Mouse (Mus musculus) thymus, adult 2 months (tissue): ENCODE results near the gene Pycr1. TPM values are rescaled to one million over a fixed set of nuclear protein-coding genes. Genes with fewer than 3 reads are reported as not detected.

Source experiments
- DNase-seq: peaks from one replicate; pipeline ENCODE4 v3.0.0; 2021
- H3K27ac ChIP-seq: fragments of 200-500 bp; 2 replicates; pipeline ENCODE4 v1.5.1; 2012; ENCODE audit warnings: low read length, control low read depth; ENCODE audit not compliant: control insufficient read depth, insufficient read depth
- H3K27me3 ChIP-seq: fragments of 200-500 bp; 2 replicates; pipeline ENCODE4 v1.6.1; 2012; ENCODE audit warnings: mild to moderate bottlenecking, low read length, moderate library complexity, mixed read lengths; ENCODE audit not compliant: control insufficient read depth, insufficient read depth
- H3K36me3 ChIP-seq: fragments of 200-500 bp; 2 replicates; pipeline ENCODE4 v1.6.1; 2012; ENCODE audit warnings: mild to moderate bottlenecking, low read length, moderate library complexity; ENCODE audit not compliant: control insufficient read depth, insufficient read depth
- H3K4me1 ChIP-seq: fragments of 200-500 bp; replicated peaks from 2 replicates; pipeline ENCODE4 v1.6.1; 2012; ENCODE audit warnings: low read length; ENCODE audit not compliant: control insufficient read depth, insufficient read depth
- H3K4me3 ChIP-seq: fragments of 200-500 bp; 2 replicates; pipeline ENCODE4 v1.5.1; 2012; ENCODE audit warnings: mild to moderate bottlenecking, low read length, control low read depth, moderate library complexity; ENCODE audit not compliant: control insufficient read depth, insufficient read depth
- CTCF ChIP-seq: fragments of 200-500 bp; IDR thresholded peaks from 2 replicates; pipeline ENCODE4 v1.5.1; 2012; ENCODE audit warnings: mild to moderate bottlenecking, control low read depth, low read length, moderate library complexity, borderline replicate concordance; ENCODE audit not compliant: control insufficient read depth, poor library complexity, insufficient read depth; ENCODE audit errors: extremely low read depth
- POLR2A ChIP-seq: fragments of 200-500 bp; IDR thresholded peaks from 2 replicates; pipeline ENCODE4 v1.6.1; 2012; ENCODE audit warnings: mild to moderate bottlenecking, low read length, control low read depth, moderate library complexity; ENCODE audit not compliant: control insufficient read depth, poor library complexity, insufficient read depth; ENCODE audit errors: extremely low read depth
- WGBS: fragments of 180-500 bp; shearing (Covaris S2); methylation state at CpG from one replicate; pipeline ENCODE4 v1.1.7; 2018; 5-methylcytosine and 5-hydroxymethylcytosine counted together
- polyA plus RNA-seq: library from polyadenylated mRNA; depleted of rRNA; stranded (reverse); fragments of >200 nt; gene quantifications from 2 replicates; pipeline ENCODE4 v1.2.3, GENCODE M21; 2012; rRNA removed

The Pycr1 gene
- polyA plus RNA-seq, 1 experiment: 3.4 TPM

DNA sequence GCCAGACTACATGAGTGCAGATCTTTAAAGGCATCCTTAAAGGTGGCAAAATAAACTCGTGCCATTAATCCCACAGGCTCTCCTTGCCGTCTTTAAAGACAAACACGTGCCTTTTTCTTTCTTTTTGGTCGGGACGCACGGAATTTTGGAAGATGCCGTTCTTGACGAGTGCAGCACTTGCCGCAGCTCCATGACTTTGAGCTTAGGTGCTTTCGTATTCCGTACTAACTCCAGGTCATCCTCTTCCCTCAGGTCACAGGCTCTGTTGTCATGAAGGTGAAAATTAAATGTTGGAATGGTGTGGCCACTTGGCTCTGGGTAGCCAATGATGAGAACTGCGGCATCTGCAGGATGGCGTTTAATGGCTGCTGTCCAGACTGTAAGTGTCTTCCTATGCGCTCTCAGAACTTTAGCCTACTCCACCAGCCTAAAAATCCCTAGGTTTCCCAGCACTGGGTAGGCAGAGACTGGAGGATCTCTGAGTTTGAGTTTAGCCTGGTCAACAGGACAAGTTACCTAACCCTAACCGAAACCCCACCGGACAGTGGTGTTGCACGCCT lies 44.5 kb downstream of the Pycr1 start:
- 61% methylated on average over 17 of the region's 17 CpGs for WGBS

DNA sequence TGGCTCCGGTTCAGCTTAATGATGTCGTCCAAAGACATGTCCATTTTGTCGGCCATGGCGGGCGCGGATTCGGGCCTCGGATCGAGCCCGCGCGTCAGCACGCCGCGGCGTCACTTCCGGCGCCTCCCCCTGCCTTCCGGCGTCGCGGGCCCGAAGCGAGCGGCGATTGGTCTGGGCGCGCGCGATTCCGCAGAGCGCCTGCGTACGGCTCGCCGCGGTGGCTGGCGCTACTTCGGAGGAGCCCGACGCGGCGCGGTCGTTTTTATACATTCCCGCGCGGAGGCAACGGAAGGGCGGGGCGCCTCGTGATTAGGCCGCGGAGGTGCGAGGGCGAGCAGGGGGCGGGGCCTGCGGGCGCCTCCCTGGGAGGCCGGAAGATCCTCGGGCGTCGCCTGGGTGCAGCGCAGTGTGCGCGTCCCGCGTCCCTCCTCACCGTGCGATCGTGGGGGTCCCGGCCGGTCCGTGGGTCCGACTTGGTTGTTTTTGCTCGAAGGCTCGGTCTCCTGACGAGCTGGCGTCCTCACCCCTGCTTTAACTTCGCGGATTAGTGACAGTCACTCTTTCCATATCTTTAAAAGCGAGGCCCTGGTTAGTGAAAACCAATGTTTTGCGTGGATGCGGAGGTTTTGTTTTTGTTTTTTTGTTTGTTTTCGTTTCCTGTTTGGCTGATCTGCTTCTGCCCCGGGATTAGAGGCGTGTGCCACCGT lies 45.1 kb downstream of the Pycr1 start, which contains the start of the genes Alyref and Anapc11:
Alyref (minus strand) TSS at position 83 of the 707 bp plus-strand sequence.
Anapc11 (plus strand) TSS at position 139 of the 707 bp plus-strand sequence.
- Histone ChIP-seq H3K4me1 (peaks cover 27% of the 10 kb centered on the region), H3K27me3 (no peaks in the 10 kb centered on the region), H3K4me3 (peak within 1 kb of the TSS; percentile 85), H3K27ac (peak within 1 kb of the TSS; percentile 55), H3K36me3 (peaks cover 24% of the 10 kb centered on the region)
- peak; percentile 94 for DNase-seq
- TF ChIP-seq POLR2A: peak; percentile 83
- TF ChIP-seq CTCF: peak; percentile 59; the same call in 1 of the 2 replicates
- WGBS: under 1% methylated on average over 88 of the region's 88 CpGs

More for the DNA sequence above, 44.5 kb downstream of the Pycr1 start:
- Histone ChIP-seq H3K36me3 (peaks cover 24% of the 10 kb centered on the region), H3K4me1 (peaks cover 27% of the 10 kb centered on the region), H3K27ac (peak overlapping the region; percentile 55; the same call in 1 of the 2 replicates), H3K4me3 (peak overlapping the region; percentile 46), H3K27me3 (no peaks in the 10 kb centered on the region)
- no peak for DNase-seq
- TF ChIP-seq POLR2A: no peak
- TF ChIP-seq CTCF: no peak

DNA sequence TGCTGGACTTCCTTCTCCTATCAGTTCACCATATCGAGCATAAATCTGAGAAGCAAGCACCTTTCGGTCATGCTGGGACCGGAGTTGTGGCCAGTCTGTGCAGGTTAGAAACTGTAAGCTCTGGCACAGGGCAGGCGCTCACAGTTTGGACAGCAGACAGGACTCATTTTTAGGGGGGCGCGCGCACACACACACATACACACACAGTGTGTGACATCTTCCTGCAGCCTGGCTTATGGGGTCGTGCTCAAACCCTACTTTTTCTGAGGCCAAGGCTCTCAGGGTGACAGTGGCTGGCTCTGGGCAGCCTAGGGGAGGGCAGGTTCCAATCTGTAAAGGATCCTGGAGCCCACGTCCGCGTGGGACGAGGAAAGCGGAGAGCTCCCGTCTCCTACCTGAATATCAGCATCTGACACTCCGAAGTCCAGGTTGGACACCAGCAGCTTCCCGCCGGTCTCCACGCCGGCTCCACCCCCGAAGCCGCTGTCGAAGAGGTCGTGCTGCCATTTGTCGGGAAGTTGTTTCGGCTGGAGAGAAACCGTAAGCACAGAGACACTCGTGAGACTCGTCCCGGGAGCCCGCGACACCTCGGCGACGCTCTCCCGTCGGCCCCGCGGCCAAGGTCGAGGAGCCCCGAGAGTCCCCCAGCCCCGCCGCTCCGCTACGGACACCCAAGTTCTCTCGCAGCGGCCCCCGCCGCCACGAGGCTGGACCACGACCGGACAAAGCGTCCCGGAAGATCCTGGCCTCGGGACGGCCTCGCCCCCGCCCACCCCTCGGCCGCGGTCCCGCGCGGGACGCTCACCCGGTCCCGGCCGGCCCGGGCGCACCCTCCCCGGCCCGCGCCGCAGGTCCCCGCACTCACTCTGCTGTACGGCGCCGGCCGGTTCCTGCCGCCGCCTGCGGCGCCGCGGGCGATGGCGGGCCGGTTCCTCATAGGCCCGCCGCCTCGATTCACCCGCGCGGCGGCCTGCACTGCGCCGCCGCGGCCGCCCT lies 46.0 kb downstream of the Pycr1 start:
- Histone ChIP-seq H3K4me3 (peak overlapping the region; percentile 85), H3K27ac (no peak overlapping the region), H3K4me1 (peaks cover 27% of the 10 kb centered on the region), H3K36me3 (peaks cover 31% of the 10 kb centered on the region), H3K27me3 (no peaks in the 10 kb centered on the region)
- WGBS: 3% methylated on average over 98 of the region's 99 CpGs
- TF ChIP-seq CTCF (no peak), POLR2A (no peak)
- no peak for DNase-seq

DNA sequence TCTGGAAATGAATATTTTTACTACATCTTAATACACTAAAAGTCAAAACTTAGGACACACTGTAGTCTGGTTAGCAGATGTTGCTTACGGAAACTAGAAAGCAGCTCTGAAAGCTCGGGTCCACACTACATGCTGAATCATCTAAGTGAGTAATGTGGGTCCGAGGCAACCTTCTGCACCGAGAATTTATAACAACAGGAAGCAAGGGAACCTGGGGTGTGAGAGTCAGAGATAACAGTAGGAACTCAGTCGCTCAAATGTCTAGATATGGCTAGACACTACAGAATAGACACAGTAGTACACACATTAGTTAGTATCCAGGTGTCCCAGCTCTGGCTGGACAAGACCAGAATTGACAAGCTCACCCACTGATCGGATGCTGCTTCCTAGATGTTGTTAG lies 55.0 kb downstream of the Pycr1 start:
- Histone ChIP-seq H3K4me1 (no peaks in the 10 kb centered on the region), H3K36me3 (peaks cover 53% of the 10 kb centered on the region), H3K4me3 (no peak overlapping the region), H3K27me3 (no peaks in the 10 kb centered on the region), H3K27ac (no peak overlapping the region)
- 87% methylated on average over 6 of the region's 6 CpGs for WGBS
- DNase-seq: no peak
- TF ChIP-seq CTCF (no peak), POLR2A (no peak)

Other genes starting within 250 kb of the Pycr1 start
- gene Nploc4, start 206.1 kb downstream of the Pycr1 start, polyA plus RNA-seq: 71.4 and 86.4 TPM in 2 replicates
- 16.8 and 24.0 TPM in 2 replicates for gene Tspan10, start 201.1 kb downstream of the Pycr1 start, polyA plus RNA-seq
- gene Pde6g, start 190.3 kb downstream of the Pycr1 start, polyA plus RNA-seq: 0.55 and 0.64 TPM in 2 replicates
- 15.5 and 17.3 TPM in 2 replicates for gene Oxld1, start 185.7 kb downstream of the Pycr1 start, polyA plus RNA-seq
- gene Ccdc137, start 185.7 kb downstream of the Pycr1 start, polyA plus RNA-seq: 25.6 and 30.1 TPM in 2 replicates
- 25.9 and 28.4 TPM in 2 replicates for gene Arl16, start 176.2 kb downstream of the Pycr1 start, polyA plus RNA-seq
- 89.6 and 92.3 TPM in 2 replicates for gene Mrpl12, start 159.2 kb downstream of the Pycr1 start, polyA plus RNA-seq
- 102 and 103 TPM in 2 replicates for gene Slc25a10, start 151.9 kb downstream of the Pycr1 start, polyA plus RNA-seq
- 1.0 TPM in 2 replicates for gene Gcgr, start 113.1 kb downstream of the Pycr1 start, polyA plus RNA-seq
- 167 and 191 TPM in 2 replicates for gene Mcrip1, start 94.0 kb downstream of the Pycr1 start, polyA plus RNA-seq
- 5.0 and 6.4 TPM in 2 replicates for gene Ppp1r27, start 92.6 kb downstream of the Pycr1 start, polyA plus RNA-seq
- 125 and 139 TPM in 2 replicates for gene P4hb, start 70.5 kb downstream of the Pycr1 start, polyA plus RNA-seq
- gene Arhgdia, start 62.1 kb downstream of the Pycr1 start, polyA plus RNA-seq: 1,184 and 1,219 TPM in 2 replicates
- 60.9 and 74.6 TPM in 2 replicates for gene Alyref, start 45.4 kb downstream of the Pycr1 start, polyA plus RNA-seq
- 127 and 140 TPM in 2 replicates for gene Anapc11, start 45.3 kb downstream of the Pycr1 start, polyA plus RNA-seq
- gene Npb, start 35.3 kb downstream of the Pycr1 start, polyA plus RNA-seq: 2.2 and 2.8 TPM in 2 replicates
- 247 and 260 TPM in 2 replicates for gene Pcyt2, start 25.8 kb downstream of the Pycr1 start, polyA plus RNA-seq
- gene Sirt7, start 18.5 kb downstream of the Pycr1 start, polyA plus RNA-seq: 169 and 184 TPM in 2 replicates
- gene Mafg, start 10.2 kb downstream of the Pycr1 start, polyA plus RNA-seq: 33.6 and 35.5 TPM in 2 replicates
- gene Myadml2, start 4.4 kb upstream of the Pycr1 start, polyA plus RNA-seq: 1.2 and 3.2 TPM in 2 replicates
- gene Notum, start 17.4 kb upstream of the Pycr1 start, polyA plus RNA-seq: 0.24 and 0.89 TPM in 2 replicates
- gene Aspscr1, start 29.2 kb upstream of the Pycr1 start, polyA plus RNA-seq: 170 and 183 TPM in 2 replicates
- gene Cenpx, start 70.0 kb upstream of the Pycr1 start, polyA plus RNA-seq: 103 and 112 TPM in 2 replicates
- 69.2 and 77.3 TPM in 2 replicates for gene Lrrc45, start 70.2 kb upstream of the Pycr1 start, polyA plus RNA-seq
- 22.8 and 26.3 TPM in 2 replicates for gene Rac3, start 77.7 kb upstream of the Pycr1 start, polyA plus RNA-seq
- gene Dcxr, start 83.5 kb upstream of the Pycr1 start, polyA plus RNA-seq: 78.4 and 126 TPM in 2 replicates
- gene Cbr2, start 88.3 kb upstream of the Pycr1 start, polyA plus RNA-seq: 426 and 617 TPM in 2 replicates
- 3.3 and 4.5 TPM in 2 replicates for gene Hmga1b, start 119.0 kb upstream of the Pycr1 start, polyA plus RNA-seq
- 87.4 and 102 TPM in 2 replicates for gene Rfng, start 140.4 kb upstream of the Pycr1 start, polyA plus RNA-seq
- gene Gps1, start 140.5 kb upstream of the Pycr1 start, polyA plus RNA-seq: 171 and 193 TPM in 2 replicates
- 65.8 and 70.3 TPM in 2 replicates for gene Dus1l, start 152.6 kb upstream of the Pycr1 start, polyA plus RNA-seq
- 973 and 1,776 TPM in 2 replicates for gene Fasn, start 180.8 kb upstream of the Pycr1 start, polyA plus RNA-seq